Mouse (Mus musculus) CH12.LX (cell line): ENCODE data around the gene Emc4. TPM values are rescaled to one million over a fixed set of nuclear protein-coding genes. Genes with fewer than 3 reads are reported as not detected.
A peak's percentile ranks its signal among the peaks of the same experiment; 100 is the strongest.

ENCODE experiments used
- DNase-seq: peaks from one replicate; pipeline ENCODE4 v3.0.0-alpha.2; 2013; ENCODE audit errors: extremely low read depth
- H3K27ac ChIP-seq: 2 replicates; pipeline ENCODE4 v1.5.1; 2012; ENCODE audit warnings: low read depth, mild to moderate bottlenecking, control low read depth, moderate library complexity; ENCODE audit not compliant: insufficient read depth
- H3K27me3 ChIP-seq: replicated peaks from 2 replicates; pipeline ENCODE3; 2012; ENCODE audit warnings: inconsistent platforms
- H3K36me3 ChIP-seq, 2 experiments: replicated peaks in 1 of 2; 2 replicates each; pipeline versions ENCODE3 to v1.6.1; 2012; ENCODE audit warnings: inconsistent platforms in 1 of 2, low read length in 1 of 2, mild to moderate bottlenecking in 1 of 2, mixed read lengths in 1 of 2, moderate library complexity in 1 of 2; ENCODE audit not compliant: control insufficient read depth in 1 of 2, insufficient read depth in 1 of 2
- H3K4me1 ChIP-seq, 2 experiments: 2 replicates each; pipeline ENCODE4 v1.6.1; 2012; ENCODE audit warnings: inconsistent platforms in 1 of 2, moderate library complexity in 1 of 2; ENCODE audit not compliant: insufficient read depth in 2 of 2, control insufficient read depth in 1 of 2
- H3K4me2 ChIP-seq: 2 replicates; pipeline ENCODE4 v1.6.1; 2012; ENCODE audit warnings: low read depth, mild to moderate bottlenecking, control low read depth; ENCODE audit not compliant: poor library complexity, insufficient read depth, severe bottlenecking
- H3K4me3 ChIP-seq, 3 experiments: fragments of 150-350 bp in 1 of 3; sonication (generic) in 1 of 3; replicated peaks in 1 of 3; 2 replicates each; pipeline versions ENCODE3 to v1.5.1; 2011 to 2012; ENCODE audit warnings: low read depth in 2 of 3, low read length in 2 of 3, mild to moderate bottlenecking in 2 of 3, moderate library complexity in 2 of 3, control low read depth in 1 of 3, improper control_type of control experiment in 1 of 3, inconsistent platforms in 1 of 3, mixed read lengths in 1 of 3; ENCODE audit not compliant: poor library complexity in 1 of 3
- H3K79me2 ChIP-seq: replicated peaks from 2 replicates; pipeline ENCODE4 v1.6.1; 2012; ENCODE audit warnings: mild to moderate bottlenecking, moderate library complexity; ENCODE audit not compliant: control insufficient read depth, poor library complexity, insufficient read depth, severe bottlenecking; ENCODE audit errors: extremely low read depth
- H3K9ac ChIP-seq: 2 replicates; pipeline ENCODE4 v1.6.1; 2012; ENCODE audit warnings: low read depth, mild to moderate bottlenecking, control low read depth, moderate library complexity; ENCODE audit not compliant: insufficient read depth
- H3K9me3 ChIP-seq: replicated peaks from 2 replicates; pipeline ENCODE3; 2012; ENCODE audit warnings: low read length, inconsistent platforms, mixed read lengths
- BHLHE40 ChIP-seq: IDR thresholded peaks from 2 replicates; pipeline ENCODE4 v1.6.1; 2011; ENCODE audit warnings: mild to moderate bottlenecking, low read depth, low read length, improper control_type of control experiment
- CHD2 ChIP-seq: IDR thresholded peaks from 2 replicates; pipeline ENCODE4 v1.6.1; 2011; ENCODE audit warnings: low read length, improper control_type of control experiment
- CTCF ChIP-seq, 2 experiments: IDR thresholded peaks in 1 of 2; conservative IDR thresholded peaks in 1 of 2; 2 replicates each; pipeline ENCODE4 v1.5.1; 2011 to 2012; ENCODE audit warnings: low read depth in 2 of 2, low read length in 2 of 2, improper control_type of control experiment in 1 of 2, inconsistent platforms in 1 of 2, mild to moderate bottlenecking in 1 of 2, moderate library complexity in 1 of 2
- EP300 ChIP-seq: IDR thresholded peaks from 2 replicates; pipeline ENCODE4 v1.6.1; 2011; ENCODE audit warnings: low read length, improper control_type of control experiment
- HCFC1 ChIP-seq: IDR thresholded peaks from 2 replicates; pipeline ENCODE4 v1.6.1; 2012; ENCODE audit warnings: low read depth, mild to moderate bottlenecking, inconsistent platforms, low read length, improper control_type of control experiment
- IRF4 ChIP-seq: IDR thresholded peaks from 2 replicates; pipeline ENCODE4 v1.6.1; 2014; ENCODE audit warnings: low read depth, mild to moderate bottlenecking, inconsistent platforms, low read length, improper control_type of control experiment
- JUND ChIP-seq: conservative IDR thresholded peaks from 2 replicates; pipeline ENCODE4 v1.6.1; 2011; ENCODE audit warnings: low read depth, low read length, improper control_type of control experiment
- MAX ChIP-seq: IDR thresholded peaks from 2 replicates; pipeline ENCODE4 v1.6.1; 2011; ENCODE audit warnings: low read length, improper control_type of control experiment
- MAZ ChIP-seq: IDR thresholded peaks from 2 replicates; pipeline ENCODE4 v1.6.1; 2012; ENCODE audit warnings: low read depth, mild to moderate bottlenecking, inconsistent platforms, low read length, improper control_type of control experiment, moderate library complexity
- MEF2A ChIP-seq: IDR thresholded peaks from 2 replicates; pipeline ENCODE4 v1.6.1; 2014; ENCODE audit warnings: low read depth, mild to moderate bottlenecking, inconsistent platforms, low read length, improper control_type of control experiment, borderline replicate concordance
- MXI1 ChIP-seq: IDR thresholded peaks from 2 replicates; pipeline ENCODE4 v1.6.1; 2011; ENCODE audit warnings: mild to moderate bottlenecking, low read depth, low read length, improper control_type of control experiment
- MYC ChIP-seq: IDR thresholded peaks from 2 replicates; pipeline ENCODE4 v1.6.1; 2011; ENCODE audit warnings: low read depth, mild to moderate bottlenecking, improper control_type of control experiment, low read length
- NELFE ChIP-seq: IDR thresholded peaks from 2 replicates; pipeline ENCODE4 v1.6.1; 2011; ENCODE audit warnings: low read depth, low read length, improper control_type of control experiment
- POLR2AphosphoS2 ChIP-seq: IDR thresholded peaks from 2 replicates; pipeline ENCODE4 v1.6.1; 2011; ENCODE audit warnings: low read depth, low read length, improper control_type of control experiment
- RAD21 ChIP-seq: IDR thresholded peaks from 2 replicates; pipeline ENCODE4 v1.6.1; 2011; ENCODE audit warnings: low read depth, mild to moderate bottlenecking, low read length, improper control_type of control experiment, moderate library complexity
- RCOR1 ChIP-seq: conservative IDR thresholded peaks from 2 replicates; pipeline ENCODE4 v1.6.1; 2012; ENCODE audit warnings: low read depth, mild to moderate bottlenecking, inconsistent platforms, low read length, improper control_type of control experiment
- SMC3 ChIP-seq: IDR thresholded peaks from 2 replicates; pipeline ENCODE4 v1.6.1; 2011; ENCODE audit warnings: low read depth, low read length, improper control_type of control experiment
- TCF12 ChIP-seq: IDR thresholded peaks from 2 replicates; pipeline ENCODE4 v1.6.1; 2014; ENCODE audit warnings: low read depth, mild to moderate bottlenecking, inconsistent platforms, low read length, improper control_type of control experiment
- USF1 ChIP-seq: IDR thresholded peaks from 2 replicates; pipeline ENCODE4 v1.6.1; 2014; ENCODE audit warnings: low read depth, mild to moderate bottlenecking, inconsistent platforms, low read length, improper control_type of control experiment
- ZKSCAN1 ChIP-seq: IDR thresholded peaks from 2 replicates; pipeline ENCODE4 v1.6.1; 2012; ENCODE audit warnings: low read depth, inconsistent platforms, low read length, improper control_type of control experiment, borderline replicate concordance
- ZMIZ1 ChIP-seq: IDR thresholded peaks from 2 replicates; pipeline ENCODE4 v1.6.1; 2012; ENCODE audit warnings: low read depth, mild to moderate bottlenecking, inconsistent platforms, low read length, improper control_type of control experiment
- ZNF384 ChIP-seq: IDR thresholded peaks from 2 replicates; pipeline ENCODE4 v1.6.1; 2012; ENCODE audit warnings: low read depth, low read length, improper control_type of control experiment, inconsistent platforms
- dilution Hi-C: fragments of 300-500 bp; cut with MboI; formaldehyde crosslinking; loops from 2 replicates; pipeline ENCODE4 v1.14.3; 2020; ENCODE audit warnings: low sequenced_read_pairs; ENCODE audit not compliant: extremely low pct_unique_long_range_greater_than_20kb, extremely low pct_ligation_motif_present
- in situ Hi-C: fragments of 300-500 bp; cut with MboI; formaldehyde crosslinking; loops from 3 replicates; pipeline ENCODE4 v1.14.3; 2019; ENCODE audit warnings: low sequenced_read_pairs, low pct_ligation_motif_present, low pct_unique_long_range_greater_than_20kb, mixed read lengths
- polyA plus RNA-seq: library from polyadenylated mRNA; unstranded; fragments of >175 nt; gene quantifications from 2 replicates; pipeline ENCODE4 v1.2.1, GENCODE M21; 2012; ENCODE audit warnings: low read depth; ENCODE audit not compliant: insufficient read length
- total RNA-seq, 2 experiments: library from RNA; depleted of rRNA; stranded (reverse); fragments of 300-350 nt in 1 of 2; fragments of >200 nt in 1 of 2; gene quantifications; 2 replicates each; pipeline ENCODE4 v1.2.3; 2012 to 2014

The Emc4 gene
- total and polyA plus RNA-seq, 3 experiments: 86.8 to 125 (median 108) TPM

DNA sequence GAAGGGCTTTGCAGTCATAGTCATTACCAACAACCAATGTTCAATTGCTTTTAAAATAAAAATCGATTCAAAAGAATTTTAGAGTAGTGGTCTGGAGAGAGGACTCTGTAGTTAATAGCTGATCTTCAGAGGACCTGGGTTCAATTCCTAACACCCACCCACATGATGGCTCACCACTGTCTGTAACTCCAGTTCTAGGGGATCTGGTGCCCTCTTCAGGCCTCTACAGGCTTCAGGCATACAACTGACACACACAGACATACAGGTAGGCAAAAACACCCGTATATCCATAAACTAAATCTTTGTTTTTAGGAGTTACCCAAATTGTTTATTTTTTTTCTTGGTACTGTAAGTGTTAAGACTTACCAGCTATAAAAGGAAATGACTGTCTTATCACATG, 28.1 kb downstream of the Emc4 start:
- no peak overlapping the region for H3K9ac ChIP-seq
- TF ChIP-seq CTCF (conservative IDR thresholded peaks at IDR 0.05 in 1 of 2, IDR thresholded peaks at IDR 0.05 in 1 of 2; ENCODE audit: low read depth in 2 of 2, low read length in 2 of 2) (peak in 1 of 2 experiments; percentile 58; a peak in 2 of 4 replicates), SMC3 (peak; percentile 30), POLR2AphosphoS2 (no peak), MYC (no peak), RAD21 (peak; percentile 60)
- TF ChIP-seq, all 38 proteins: peak for 3
- in situ Hi-C loops (no loop called here), dilution Hi-C loops (no loop called here)
- no peak overlapping the region for H3K4me3 ChIP-seq
- DNase-seq: peak; percentile 20
- H3K27me3 ChIP-seq: no peaks in the 10 kb centered on the region
- H3K36me3 ChIP-seq: peaks cover 41 to 54% of the 10 kb centered on the region in 2 experiments
- no peaks in the 10 kb centered on the region for H3K9me3 ChIP-seq
- H3K79me2 ChIP-seq: no peaks in the 10 kb centered on the region
- H3K4me1 ChIP-seq: no peaks in the 10 kb centered on the region
- H3K4me2 ChIP-seq: no peak overlapping the region
- H3K27ac ChIP-seq: no peak overlapping the region

DNA sequence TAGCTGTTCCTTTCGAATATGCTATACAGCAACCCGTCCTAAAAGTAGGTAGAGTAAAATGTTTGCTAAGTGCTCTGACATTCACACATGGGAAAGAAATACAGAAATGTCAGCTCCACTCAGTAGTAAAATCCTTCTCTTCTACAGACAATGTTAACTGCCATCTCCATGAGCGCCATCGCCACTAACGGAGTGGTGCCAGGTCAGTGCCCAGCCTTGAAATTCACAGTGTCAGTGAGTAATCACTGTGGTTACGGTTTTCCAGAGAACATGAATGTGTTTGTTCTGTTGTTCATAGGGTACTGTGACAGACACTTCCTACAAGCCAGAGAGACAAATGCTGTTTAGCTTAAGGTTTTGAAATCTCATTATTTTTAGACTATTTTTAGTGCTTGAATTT, 30.6 kb downstream of the Emc4 start:
- no peaks in the 10 kb centered on the region for H3K4me1 ChIP-seq
- H3K4me2 ChIP-seq: no peak overlapping the region
- H3K36me3 ChIP-seq: peaks cover 45 to 58% of the 10 kb centered on the region in 2 experiments
- no peaks in the 10 kb centered on the region for H3K9me3 ChIP-seq
- dilution Hi-C loops: no loop called here
- no peak overlapping the region for H3K4me3 ChIP-seq
- no peak overlapping the region for H3K27ac ChIP-seq
- no peak overlapping the region for H3K9ac ChIP-seq
- no peak for DNase-seq
- no peaks in the 10 kb centered on the region for H3K79me2 ChIP-seq
- in situ Hi-C loops: no loop called here
- TF ChIP-seq RAD21 (no peak), ZKSCAN1 (no peak), TCF12 (no peak), EP300 (no peak), MEF2A (no peak), CHD2 (no peak), HCFC1 (no peak), RCOR1 (no peak)
- TF ChIP-seq, all 38 proteins: peak for 0
- no peaks in the 10 kb centered on the region for H3K27me3 ChIP-seq

GRCm38 (mm10) chr2:112332051-112332898, 35.6 kb downstream of the Emc4 start:
- no peaks in the 10 kb centered on the region for H3K27me3 ChIP-seq
- H3K9me3 ChIP-seq: no peaks in the 10 kb centered on the region
- no peak overlapping the region for H3K27ac ChIP-seq
- H3K4me2 ChIP-seq: no peak overlapping the region
- no peaks in the 10 kb centered on the region for H3K79me2 ChIP-seq
- no peak overlapping the region for H3K4me3 ChIP-seq
- H3K9ac ChIP-seq: no peak overlapping the region
- no peaks in the 10 kb centered on the region for H3K4me1 ChIP-seq
- no peak for TF ChIP-seq CTCF (conservative IDR thresholded peaks at IDR 0.05 in 1 of 2, IDR thresholded peaks at IDR 0.05 in 1 of 2; ENCODE audit: low read depth in 2 of 2, low read length in 2 of 2)
- no peak for TF ChIP-seq ZKSCAN1
- TF ChIP-seq EP300: no peak
- TF ChIP-seq USF1: no peak
- no peak for TF ChIP-seq JUND
- no peak for TF ChIP-seq IRF4
- TF ChIP-seq MAX: no peak
- TF ChIP-seq BHLHE40: no peak
- no peak for TF ChIP-seq ZMIZ1
- TF ChIP-seq MXI1: no peak
- no peak for TF ChIP-seq CHD2
- no peak for TF ChIP-seq NELFE
- no peak for TF ChIP-seq POLR2AphosphoS2
- no peak for TF ChIP-seq MEF2A
- no peak for TF ChIP-seq MAZ
- TF ChIP-seq ZNF384: no peak
- in situ Hi-C loops: no loop called here
- H3K36me3 ChIP-seq: peaks cover 28 to 35% of the 10 kb centered on the region in 2 experiments
- dilution Hi-C loops: no loop called here
- no peak for DNase-seq
